Mouse (Mus musculus): ENCODE measurements around the gene Rplp1. TPM values are rescaled to one million over a fixed set of nuclear protein-coding genes. Genes with fewer than 3 reads are reported as not detected.

Rplp1 gene
- polyA plus RNA-seq, 1 experiment from 2014 or later, result 1,371 TPM

DNA sequence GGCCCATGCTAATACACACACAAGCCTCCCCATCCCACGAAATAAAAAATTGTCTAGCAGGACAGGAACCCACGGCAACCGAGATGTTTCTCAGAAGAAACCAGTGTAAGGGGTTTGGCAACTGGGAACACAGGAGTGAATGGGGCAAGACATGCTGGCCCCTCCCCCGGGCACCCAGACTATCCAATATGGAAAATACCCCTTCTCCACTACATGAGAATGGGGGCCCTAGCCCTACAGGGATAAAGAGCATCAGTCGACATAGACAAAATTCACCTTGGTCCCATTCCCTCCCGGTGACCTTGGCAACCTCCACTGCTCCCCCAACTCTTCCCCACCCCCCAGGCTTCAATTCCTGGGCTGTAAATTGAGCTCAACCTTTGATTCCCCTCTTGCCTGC, 42.5 kb downstream of the Rplp1 start:
- Histone ChIP-seq H3K4me2 (ENCODE audit: low read depth, low read length) (no peak overlapping the region), H3K4me1 (ENCODE audit: control insufficient read depth, insufficient read depth, low read length) (0 out of 2 replicates have a peak, but pooled peaks cover 4% of the 10 kb centered on the region), H3K9me3 (ENCODE audit: control insufficient read depth, low read length) (no peaks in the 10 kb centered on the region; the same call in 1 of the 2 replicates), H3K9ac (ENCODE audit: low read depth, low read length) (no peak overlapping the region), H3K36me3 (ENCODE audit: control insufficient read depth, insufficient read depth, low read length) (no peaks in the 10 kb centered on the region), H3K27me3 (replicated peaks; ENCODE audit: control insufficient read depth, insufficient read depth, low read length) (no peaks in the 10 kb centered on the region), H3K4me3 (ENCODE audit: low read length) (no peak overlapping the region), H3K27ac (ENCODE audit: low read length) (no peak overlapping the region)
- 77% methylated on average over 6 of the region's 6 CpGs for WGBS
- ATAC-seq, result no peak

GRCm38 (mm10) chr9:61867659-61868058, 46.7 kb downstream of the Rplp1 start:
- 81% methylated on average over 11 of the region's 11 CpGs for WGBS
- Histone ChIP-seq H3K9ac (ENCODE audit: low read depth, low read length) (no peak overlapping the region), H3K27ac (ENCODE audit: low read length) (no peak overlapping the region), H3K4me3 (ENCODE audit: low read length) (no peak overlapping the region), H3K4me1 (ENCODE audit: control insufficient read depth, insufficient read depth, low read length) (no peaks in the 10 kb centered on the region), H3K27me3 (replicated peaks; ENCODE audit: control insufficient read depth, insufficient read depth, low read length) (no peaks in the 10 kb centered on the region), H3K36me3 (ENCODE audit: control insufficient read depth, insufficient read depth, low read length) (no peaks in the 10 kb centered on the region), H3K4me2 (ENCODE audit: low read depth, low read length) (no peak overlapping the region), H3K9me3 (ENCODE audit: control insufficient read depth, low read length) (no peaks in the 10 kb centered on the region; the same call in 1 of the 2 replicates)
- no peak for ATAC-seq

Other genes starting within 250 kb of the Rplp1 start
- gene Kif23, start 32.2 kb upstream of the Rplp1 start, polyA plus RNA-seq (2015; fragmentation: Nextera tagmentation; extraction: Ambion mirVana), result 80.7 and 82.8 TPM in 2 replicates
- 8.7 and 11.3 TPM in 2 replicates for gene Paqr5, start 112.3 kb upstream of the Rplp1 start, polyA plus RNA-seq (2015; fragmentation: Nextera tagmentation; extraction: Ambion mirVana)
- 16.0 and 16.1 TPM in 2 replicates for gene Glce, start 208.1 kb upstream of the Rplp1 start, polyA plus RNA-seq (2015; fragmentation: Nextera tagmentation; extraction: Ambion mirVana)